Mouse (Mus musculus): ENCODE measurements around the gene Matn4. TPM values are rescaled to one million over a fixed set of nuclear protein-coding genes. Genes with fewer than 3 reads are reported as not detected.

Gene Matn4
- polyA plus RNA-seq, 1 experiment from 2014 or later, result not detected

Small RNA genes within 50 kb of the gene (microRNA-seq; reads per million reads assigned to microRNA genes)
- gene Mir7678 (ENCODE audit: insufficient number of aligned reads), result not detected

Other genes with a start within 250 kb of the Matn4 start
- not detected in 2 replicates for gene Kcns1, start 234.0 kb downstream of the Matn4 start, polyA plus RNA-seq (2014; fragmentation: Nextera tagmentation; extraction: Ambion mirVana)
- not detected in 2 replicates for gene Wfdc5, start 222.4 kb downstream of the Matn4 start, polyA plus RNA-seq (2014; fragmentation: Nextera tagmentation; extraction: Ambion mirVana)
- gene Wfdc12, start 214.6 kb downstream of the Matn4 start, polyA plus RNA-seq (2014; fragmentation: Nextera tagmentation; extraction: Ambion mirVana), result not detected in 2 replicates
- not detected in 2 replicates for gene Wfdc15a, start 205.0 kb downstream of the Matn4 start, polyA plus RNA-seq (2014; fragmentation: Nextera tagmentation; extraction: Ambion mirVana)
- gene Wfdc15b, start 183.5 kb downstream of the Matn4 start, polyA plus RNA-seq (2014; fragmentation: Nextera tagmentation; extraction: Ambion mirVana), result not detected in 2 replicates
- not detected in 2 replicates for gene Svs2, start 166.7 kb downstream of the Matn4 start, polyA plus RNA-seq (2014; fragmentation: Nextera tagmentation; extraction: Ambion mirVana)
- not detected in 2 replicates for gene Svs3b, start 148.5 kb downstream of the Matn4 start, polyA plus RNA-seq (2014; fragmentation: Nextera tagmentation; extraction: Ambion mirVana)
- gene Svs4, start 126.7 kb downstream of the Matn4 start, polyA plus RNA-seq (2014; fragmentation: Nextera tagmentation; extraction: Ambion mirVana), result not detected in 2 replicates
- gene Svs3a, start 115.9 kb downstream of the Matn4 start, polyA plus RNA-seq (2014; fragmentation: Nextera tagmentation; extraction: Ambion mirVana), result not detected in 2 replicates
- gene Svs6, start 88.4 kb downstream of the Matn4 start, polyA plus RNA-seq (2014; fragmentation: Nextera tagmentation; extraction: Ambion mirVana), result not detected in 2 replicates
- not detected in 2 replicates for gene Svs5, start 72.4 kb downstream of the Matn4 start, polyA plus RNA-seq (2014; fragmentation: Nextera tagmentation; extraction: Ambion mirVana)
- 0.31 and 0.32 TPM in 2 replicates for gene Slpi, start 16.1 kb downstream of the Matn4 start, polyA plus RNA-seq (2014; fragmentation: Nextera tagmentation; extraction: Ambion mirVana)
- gene Rbpjl, start 2.0 kb downstream of the Matn4 start, polyA plus RNA-seq (2014; fragmentation: Nextera tagmentation; extraction: Ambion mirVana), result not detected in 2 replicates
- gene Sdc4, start 38.7 kb upstream of the Matn4 start, polyA plus RNA-seq (2014; fragmentation: Nextera tagmentation; extraction: Ambion mirVana), result 15.3 and 15.9 TPM in 2 replicates
- gene Sys1, start 51.8 kb upstream of the Matn4 start, polyA plus RNA-seq (2014; fragmentation: Nextera tagmentation; extraction: Ambion mirVana), result 63.4 and 71.2 TPM in 2 replicates
- gene Gm20458, start 55.8 kb upstream of the Matn4 start, polyA plus RNA-seq (2014; fragmentation: Nextera tagmentation; extraction: Ambion mirVana), result 3.2 and 7.3 TPM in 2 replicates
- not detected in 2 replicates for gene Trp53tg5, start 68.6 kb upstream of the Matn4 start, polyA plus RNA-seq (2014; fragmentation: Nextera tagmentation; extraction: Ambion mirVana)
- gene Dbndd2, start 80.9 kb upstream of the Matn4 start, polyA plus RNA-seq (2014; fragmentation: Nextera tagmentation; extraction: Ambion mirVana), result 3.4 and 3.6 TPM in 2 replicates
- gene Pigt, start 92.4 kb upstream of the Matn4 start, polyA plus RNA-seq (2014; fragmentation: Nextera tagmentation; extraction: Ambion mirVana), result 51.3 and 60.3 TPM in 2 replicates
- 35.1 and 44.4 TPM in 2 replicates for gene Wfdc2, start 157.3 kb upstream of the Matn4 start, polyA plus RNA-seq (2014; fragmentation: Nextera tagmentation; extraction: Ambion mirVana)
- gene Spint3, start 168.3 kb upstream of the Matn4 start, polyA plus RNA-seq (2014; fragmentation: Nextera tagmentation; extraction: Ambion mirVana), result not detected in 2 replicates
- not detected in 2 replicates for gene Wfdc6a, start 180.3 kb upstream of the Matn4 start, polyA plus RNA-seq (2014; fragmentation: Nextera tagmentation; extraction: Ambion mirVana)
- not detected in 2 replicates for gene Eppin, start 188.4 kb upstream of the Matn4 start, polyA plus RNA-seq (2014; fragmentation: Nextera tagmentation; extraction: Ambion mirVana)
- gene Wfdc6b, start 208.4 kb upstream of the Matn4 start, polyA plus RNA-seq (2014; fragmentation: Nextera tagmentation; extraction: Ambion mirVana), result not detected in 2 replicates
- not detected in 2 replicates for gene Wfdc8, start 208.5 kb upstream of the Matn4 start, polyA plus RNA-seq (2014; fragmentation: Nextera tagmentation; extraction: Ambion mirVana)
- gene Wfdc16, start 233.6 kb upstream of the Matn4 start, polyA plus RNA-seq (2014; fragmentation: Nextera tagmentation; extraction: Ambion mirVana), result not detected in 2 replicates